22 mouse cellular contexts compared by ENCODE assay signal in the genomic region with DNA sequence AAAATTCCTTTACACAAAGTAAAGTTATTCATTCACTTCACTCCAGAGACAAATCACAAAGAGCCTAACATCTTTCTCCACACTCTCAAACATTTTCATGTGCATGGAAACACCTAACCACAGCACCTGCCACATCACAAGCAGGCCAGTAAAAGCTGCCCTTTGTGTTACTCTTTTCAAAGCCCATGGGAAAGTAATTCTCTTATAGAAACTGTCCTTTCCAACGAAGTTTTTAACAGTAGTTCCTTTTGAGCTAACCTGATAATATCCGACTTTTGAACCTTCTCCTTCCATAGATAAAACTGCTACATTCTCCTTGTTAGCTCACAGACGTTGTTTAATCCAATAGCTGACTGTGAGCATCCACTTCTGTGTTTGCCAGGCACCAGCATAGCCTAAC. TPM values are rescaled to one million over a fixed set of nuclear protein-coding genes. Genes with fewer than 3 reads are reported as not detected.
DNase-seq lines count a peak whose midpoint lies in the region; ATAC-seq lines count a peak whose summit lies in the region.
"Had no signal": no experiment of that assay in that cellular context is flagged by ENCODE, and none has a peak within 500 bp of the region (broad histone marks: within the 10 kb centered on the region; RNA-seq: fewer than 3 reads in every experiment).

No protein-coding gene starts in this region.

- no peak overlapping the region for H3K4me2 ChIP-seq in intestine, embryonic 16.5 days (ENCODE audit: low read depth, low read length)
- H3K4me2 ChIP-seq: hindbrain, embryonic 15.5 days; limb, embryonic 13.5 days; lung, embryonic 14.5 days; midbrain, embryonic 12.5 days had no signal

- H3K27me3 ChIP-seq in intestine, embryonic 16.5 days (replicated peaks; ENCODE audit: control insufficient read depth, insufficient read depth, low read length): no peaks in the 10 kb centered on the region
- H3K27me3 ChIP-seq: hindbrain, embryonic 15.5 days; limb, embryonic 13.5 days; liver, embryonic 13.5 days; midbrain, embryonic 12.5 days had no signal

- H3K9ac ChIP-seq in intestine, embryonic 16.5 days (ENCODE audit: low read depth, low read length): no peak overlapping the region
- H3K9ac ChIP-seq: hindbrain, embryonic 15.5 days; limb, embryonic 13.5 days; liver, embryonic 13.5 days; lung, embryonic 14.5 days; midbrain, embryonic 12.5 days had no signal

- no peaks in the 10 kb centered on the region for H3K36me3 ChIP-seq in intestine, embryonic 16.5 days (ENCODE audit: control insufficient read depth, insufficient read depth, low read length)
- H3K36me3 ChIP-seq: forebrain, embryonic 10.5 days; hindbrain, embryonic 15.5 days; limb, embryonic 13.5 days; midbrain, embryonic 12.5 days had no signal

- ATAC-seq in CD4-positive, CD25-positive, alpha-beta regulatory T cell, adult 4 months: no peak
- peak; percentile 45 for ATAC-seq in intestine, embryonic 16.5 days
- ATAC-seq: forebrain, embryonic 16.5 days had no signal

- H3K4me1 ChIP-seq in intestine, embryonic 16.5 days (ENCODE audit: control insufficient read depth, insufficient read depth, low read length): peaks cover 5% of the 10 kb centered on the region
- H3K4me1 ChIP-seq: forebrain, embryonic 10.5 days; hindbrain, embryonic 15.5 days; limb, embryonic 13.5 days; midbrain, embryonic 12.5 days had no signal

- H3K27ac ChIP-seq in intestine, embryonic 16.5 days (ENCODE audit: low read length): no peak overlapping the region; the same call in 1 of the 2 replicates
- H3K27ac ChIP-seq: forebrain, embryonic 10.5 days; heart, adult 2 months; hindbrain, embryonic 15.5 days; layer of hippocampus, adult 2 months; limb, embryonic 13.5 days; liver, embryonic 13.5 days; midbrain, embryonic 12.5 days had no signal

- H3K4me3 ChIP-seq in intestine, embryonic 16.5 days (ENCODE audit: low read length): no peak overlapping the region
- H3K4me3 ChIP-seq: forebrain, embryonic 10.5 days; heart, adult 2 months; hindbrain, embryonic 15.5 days; layer of hippocampus, adult 2 months; limb, embryonic 13.5 days; liver, embryonic 13.5 days; midbrain, embryonic 12.5 days had no signal

- H3K9me3 ChIP-seq in intestine, embryonic 16.5 days (ENCODE audit: control insufficient read depth, low read length): no peaks in the 10 kb centered on the region
- H3K9me3 ChIP-seq: forebrain, embryonic 10.5 days; hindbrain, embryonic 15.5 days; limb, embryonic 13.5 days; liver, embryonic 13.5 days; midbrain, embryonic 12.5 days had no signal

- intact Hi-C loops in gastrocnemius, postnatal 14 days (cut with DNase I; ENCODE audit: low total_unique reads): no loop called here

- peak; percentile 49 for DNase-seq in CD4-positive, CD25-positive, alpha-beta regulatory T cell, adult 2 months (ENCODE audit: low read depth, low spot score)
- DNase-seq in CD8-positive naive resting alpha-beta T cell, adult 2 months (ENCODE audit: low read depth in 2 of 2, low spot score in 2 of 2): peak; percentile 33 to 56
- peak; percentile 70 for DNase-seq in thymus, postnatal 14 days
- DNase-seq in gastrocnemius, postnatal 14 days: no peak
- DNase-seq in natural killer cell, adult 2 months (ENCODE audit: low spot score in 2 of 2): no peak
- no peak for DNase-seq in gastrocnemius, adult 8-10 months (ENCODE audit: low spot score in 2 of 2)
- DNase-seq: adrenal gland, postnatal 36 days; cerebellum, postnatal 14 days; gastrocnemius, postnatal 25 days; heart, adult 2 months; kidney, adult 18-20 months; kidney, postnatal 14 days; liver, embryonic 13.5 days; lung, embryonic 14.5 days had no signal

- 52% methylated on average over 3 of the region's 3 CpGs for WGBS in intestine, embryonic 16.5 days

RNA-seq across cellular contexts. Expression of a gene that starts 21.7 kb away (rescaled TPM):
- polyA plus RNA-seq in CD4-positive, CD25-positive, alpha-beta regulatory T cell, adult 4 months (2017; shearing (Covaris generic)): 100 to 1,000 TPM in 1 of 2 experiments, 10 to 100 TPM in 1; 98.3 to 101 TPM
- polyA plus RNA-seq in intestine, embryonic 16.5 days (2015; fragmentation: Nextera tagmentation; extraction: Ambion mirVana): 85.0 and 104 TPM in 2 replicates
- 1 to 10 TPM; 3.7 to 7.3 TPM for total RNA-seq in gastrocnemius, postnatal 14 days (2021)
- 1 to 10 TPM; 2.0 to 3.4 (median 2.2) TPM for total RNA-seq in gastrocnemius, adult 8-10 months (2022)

Comparison
In these comparisons a context has a peak if more than half of its experiments do, and no peak if none do; other contexts are left out.
1. DNase-seq: peak in CD4-positive, CD25-positive, alpha-beta regulatory T cell, adult 2 months (single experiment), CD8-positive naive resting alpha-beta T cell, adult 2 months (2 of 2) and thymus, postnatal 14 days (single experiment); none in gastrocnemius, postnatal 14 days (single experiment), natural killer cell, adult 2 months (0 of 2) and gastrocnemius, adult 8-10 months (0 of 2).